Mouse (Mus musculus): ENCODE measurements around the gene 1700028J19Rik. TPM values are rescaled to one million over a fixed set of nuclear protein-coding genes. Genes with fewer than 3 reads are reported as not detected.

Gene 1700028J19Rik
- total and polyA plus RNA-seq, 3 experiments, result 0.05 to 3.6 (median 0.60) TPM

DNA sequence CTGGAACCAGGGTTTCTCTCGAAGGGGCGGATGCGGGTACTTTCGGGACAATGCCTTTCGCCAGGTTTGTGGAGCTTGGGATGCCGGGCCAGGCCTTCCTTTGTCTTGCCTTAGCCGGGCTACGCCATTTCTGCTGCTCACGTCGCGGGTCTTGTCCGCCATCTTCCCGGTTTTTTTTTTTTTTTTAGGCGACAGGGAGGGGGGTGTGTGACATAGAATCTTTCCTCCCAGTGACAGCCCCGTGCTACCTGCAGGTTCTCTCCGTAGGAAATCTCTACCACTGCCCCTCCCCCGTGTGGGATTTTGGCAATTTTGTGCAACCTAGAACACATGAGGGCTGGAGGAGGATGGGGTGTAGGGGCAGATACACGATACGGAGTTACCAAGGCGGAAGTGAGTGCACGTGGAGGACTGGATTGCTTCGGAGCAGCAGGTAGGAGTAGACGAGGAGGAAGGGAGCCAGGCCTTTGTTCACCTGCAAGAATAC, 532 bp upstream of the 1700028J19Rik start:
- ATAC-seq (ENCODE audit: extremely low read depth, insufficient number of reproducible peaks, low FRiP score, poor library complexity, severe bottlenecking), result no peak
- peak; percentile 66 for DNase-seq (ENCODE audit: low spot score)

DNA sequence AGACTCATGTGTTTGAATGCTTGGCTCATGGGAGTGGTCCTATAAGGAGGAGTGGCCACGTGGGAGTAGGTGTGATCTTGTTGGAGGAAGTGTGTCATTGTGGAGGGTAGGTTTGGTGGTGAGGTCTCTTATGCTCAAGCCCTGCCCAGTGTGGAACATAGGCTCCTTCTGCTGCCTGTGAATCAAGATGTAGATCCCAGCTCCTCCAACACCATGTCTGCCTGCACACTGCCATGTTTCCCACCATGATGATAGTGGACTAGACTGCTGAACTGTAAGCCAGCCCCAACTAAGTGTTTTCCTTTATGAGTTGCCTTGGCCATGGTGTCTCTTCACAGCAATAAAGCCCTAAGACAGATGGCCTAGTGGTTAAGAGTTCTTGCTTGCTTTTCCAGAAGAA, 2.4 kb downstream of the 1700028J19Rik start:
- peaks cover 22% of the 10 kb centered on the region for H3K4me1 ChIP-seq (ENCODE audit: insufficient read depth, low read depth, low read length)

More for the DNA sequence above, 532 bp upstream of the 1700028J19Rik start:
- Histone ChIP-seq H3K36me3 (replicated peaks) (peaks cover 45% of the 10 kb centered on the region), H3K4me3 (ENCODE audit: low read depth, low read length) (peak overlapping the region; percentile 99), H3K9me3 (replicated peaks) (no peaks in the 10 kb centered on the region), H3K27me3 (ENCODE audit: insufficient read depth, low read length) (peaks cover 3% of the 10 kb centered on the region; the same call in 1 of the 2 replicates), H3K4me1 (ENCODE audit: insufficient read depth, low read depth, low read length) (peaks cover 45% of the 10 kb centered on the region)
- TF ChIP-seq TAL1 (conservative IDR thresholded peaks at IDR 0.05; ENCODE audit: low read depth, low read length) (no peak), GATA2 (IDR thresholded peaks at IDR 0.05; ENCODE audit: borderline replicate concordance, low read depth, low read length) (no peak), CTCF (IDR thresholded peaks at IDR 0.05; ENCODE audit: low read depth, low read length) (no peak), POLR2AphosphoS5 (IDR thresholded peaks at IDR 0.05; ENCODE audit: insufficient replicate concordance, low read depth, low read length) (no peak), GATA1 (IDR thresholded peaks at IDR 0.05; ENCODE audit: borderline replicate concordance, low read length) (no peak)

DNA sequence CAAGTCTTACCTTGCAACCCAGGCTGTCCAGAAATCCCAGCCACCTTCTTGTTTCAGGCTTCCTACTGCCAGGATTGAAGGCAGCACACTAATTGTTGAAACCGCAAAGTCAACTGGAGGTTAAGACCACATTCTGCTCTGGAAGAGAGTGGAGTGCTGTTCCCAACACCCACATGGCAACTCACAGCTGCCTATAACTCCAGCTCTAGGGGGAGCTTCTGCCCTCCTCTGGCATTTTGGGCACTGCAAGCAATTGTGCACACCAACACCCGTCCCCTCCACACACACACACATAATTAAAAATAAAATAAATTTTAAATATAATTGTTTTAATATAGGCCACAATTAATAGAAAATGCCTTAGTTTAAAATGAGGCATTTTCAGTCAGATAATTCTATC, 5.3 kb downstream of the 1700028J19Rik start:
- H3K36me3 ChIP-seq (replicated peaks), result peaks cover 5% of the 10 kb centered on the region
- no peak for ATAC-seq (ENCODE audit: extremely low read depth, insufficient number of reproducible peaks, low FRiP score, poor library complexity, severe bottlenecking)
- peaks cover 11% of the 10 kb centered on the region for H3K4me1 ChIP-seq (ENCODE audit: insufficient read depth, low read depth, low read length)
- H3K27me3 ChIP-seq (ENCODE audit: insufficient read depth, low read length), result peaks cover 30% of the 10 kb centered on the region
- no peaks in the 10 kb centered on the region for H3K9me3 ChIP-seq (replicated peaks)
- H3K4me3 ChIP-seq (ENCODE audit: low read depth, low read length), result no peak overlapping the region
- TF ChIP-seq POLR2AphosphoS5 (IDR thresholded peaks at IDR 0.05; ENCODE audit: insufficient replicate concordance, low read depth, low read length), result no peak
- DNase-seq (ENCODE audit: low spot score), result no peak

More for the DNA sequence above, 2.4 kb downstream of the 1700028J19Rik start:
- Histone ChIP-seq H3K9me3 (replicated peaks) (no peaks in the 10 kb centered on the region), H3K36me3 (replicated peaks) (peaks cover 19% of the 10 kb centered on the region), H3K4me3 (ENCODE audit: low read depth, low read length) (no peak overlapping the region), H3K27me3 (ENCODE audit: insufficient read depth, low read length) (peaks cover 15% of the 10 kb centered on the region)
- no peak for TF ChIP-seq GATA1 (IDR thresholded peaks at IDR 0.05; ENCODE audit: borderline replicate concordance, low read length)
- TF ChIP-seq GATA2 (IDR thresholded peaks at IDR 0.05; ENCODE audit: borderline replicate concordance, low read depth, low read length), result no peak
- TF ChIP-seq POLR2AphosphoS5 (IDR thresholded peaks at IDR 0.05; ENCODE audit: insufficient replicate concordance, low read depth, low read length), result no peak
- no peak for TF ChIP-seq TAL1 (conservative IDR thresholded peaks at IDR 0.05; ENCODE audit: low read depth, low read length)
- no peak for TF ChIP-seq CTCF (IDR thresholded peaks at IDR 0.05; ENCODE audit: low read depth, low read length)
- ATAC-seq (ENCODE audit: extremely low read depth, insufficient number of reproducible peaks, low FRiP score, poor library complexity, severe bottlenecking), result no peak
- no peak for DNase-seq (ENCODE audit: low spot score)

DNA sequence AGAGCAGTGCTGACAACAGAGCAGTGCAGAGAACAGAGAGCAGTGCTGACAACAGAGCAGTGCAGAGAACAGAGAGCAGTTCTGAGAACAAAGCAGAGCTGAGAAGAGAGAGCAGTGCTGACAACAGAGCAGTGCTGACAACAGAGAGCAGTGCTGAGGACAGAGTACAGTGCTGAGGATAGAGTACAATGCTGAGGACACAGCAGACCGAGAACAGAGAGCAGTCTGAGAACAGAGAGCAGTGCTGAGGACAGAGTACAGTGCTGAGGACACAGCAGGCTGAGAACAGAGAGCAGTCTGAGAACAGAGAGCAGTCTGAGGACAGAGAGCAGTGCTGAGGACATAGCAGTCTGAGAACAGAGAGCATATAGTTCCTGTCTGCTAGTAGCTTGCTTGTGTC, 5.8 kb downstream of the 1700028J19Rik start:
- ATAC-seq (ENCODE audit: extremely low read depth, insufficient number of reproducible peaks, low FRiP score, poor library complexity, severe bottlenecking) (no peak), DNase-seq (ENCODE audit: low spot score) (no peak)
- Histone ChIP-seq H3K9me3 (replicated peaks) (no peaks in the 10 kb centered on the region), H3K36me3 (replicated peaks) (peaks cover 5% of the 10 kb centered on the region), H3K4me3 (ENCODE audit: low read depth, low read length) (no peak overlapping the region), H3K27me3 (ENCODE audit: insufficient read depth, low read length) (peaks cover 34% of the 10 kb centered on the region), H3K4me1 (ENCODE audit: insufficient read depth, low read depth, low read length) (peaks cover 11% of the 10 kb centered on the region)
- TF ChIP-seq POLR2AphosphoS5 (IDR thresholded peaks at IDR 0.05; ENCODE audit: insufficient replicate concordance, low read depth, low read length) (no peak), CTCF (IDR thresholded peaks at IDR 0.05; ENCODE audit: low read depth, low read length) (no peak), GATA1 (IDR thresholded peaks at IDR 0.05; ENCODE audit: borderline replicate concordance, low read length) (no peak), GATA2 (IDR thresholded peaks at IDR 0.05; ENCODE audit: borderline replicate concordance, low read depth, low read length) (no peak), TAL1 (conservative IDR thresholded peaks at IDR 0.05; ENCODE audit: low read depth, low read length) (no peak)

DNA sequence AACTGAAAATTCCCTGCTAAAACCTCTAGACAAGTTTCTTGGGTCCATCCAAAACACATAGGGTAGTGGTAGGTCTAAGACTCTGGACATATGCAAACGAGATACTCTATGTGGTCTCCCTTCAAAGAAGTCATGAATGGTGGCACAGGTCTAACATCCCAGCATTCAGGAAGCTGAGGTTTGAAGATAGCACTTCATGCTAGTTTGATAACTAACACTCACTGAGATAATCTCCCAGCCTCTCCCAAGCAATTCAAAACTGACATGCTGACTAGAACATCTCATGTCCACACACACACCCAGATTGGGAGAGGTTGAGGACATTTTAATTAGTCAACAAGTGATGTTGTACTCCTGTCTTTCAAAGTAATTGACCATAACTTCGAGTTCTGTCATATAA, 6.6 kb downstream of the 1700028J19Rik start:
- peaks cover 37% of the 10 kb centered on the region for H3K27me3 ChIP-seq (ENCODE audit: insufficient read depth, low read length)
- peaks cover 3% of the 10 kb centered on the region for H3K36me3 ChIP-seq (replicated peaks)
- no peaks in the 10 kb centered on the region for H3K9me3 ChIP-seq (replicated peaks)
- ATAC-seq (ENCODE audit: extremely low read depth, insufficient number of reproducible peaks, low FRiP score, poor library complexity, severe bottlenecking), result no peak
- peaks cover 3% of the 10 kb centered on the region for H3K4me1 ChIP-seq (ENCODE audit: insufficient read depth, low read depth, low read length)
- no peak overlapping the region for H3K4me3 ChIP-seq (ENCODE audit: low read depth, low read length)
- DNase-seq (ENCODE audit: low spot score), result no peak
- no peak for TF ChIP-seq TAL1 (conservative IDR thresholded peaks at IDR 0.05; ENCODE audit: low read depth, low read length)
- TF ChIP-seq GATA1 (IDR thresholded peaks at IDR 0.05; ENCODE audit: borderline replicate concordance, low read length), result no peak
- no peak for TF ChIP-seq POLR2AphosphoS5 (IDR thresholded peaks at IDR 0.05; ENCODE audit: insufficient replicate concordance, low read depth, low read length)
- no peak for TF ChIP-seq CTCF (IDR thresholded peaks at IDR 0.05; ENCODE audit: low read depth, low read length)
- TF ChIP-seq GATA2 (IDR thresholded peaks at IDR 0.05; ENCODE audit: borderline replicate concordance, low read depth, low read length), result no peak

DNA sequence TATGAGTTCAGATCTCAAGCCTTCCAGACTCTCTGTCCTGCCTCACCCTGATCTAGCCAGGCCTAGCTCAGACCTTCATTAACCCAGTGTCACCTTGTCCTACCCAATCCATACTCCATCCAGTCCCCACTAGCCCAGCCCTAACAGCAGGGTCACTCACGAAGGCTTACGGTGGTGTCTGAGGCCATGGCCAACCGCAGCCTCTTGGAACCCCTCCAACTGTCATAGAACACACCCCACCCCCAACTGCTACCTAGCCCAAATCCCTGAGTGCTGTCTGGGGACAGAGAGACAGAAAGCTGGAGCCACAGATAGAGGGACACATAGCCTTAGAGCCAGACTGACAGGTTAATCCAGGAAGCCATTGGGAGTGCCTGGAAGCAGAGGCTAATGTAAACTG, 10.6 kb downstream of the 1700028J19Rik start, which contains the start of gene Gm36864:
Gene Gm36864, plus strand, starts transcription at position 269 of the 400 bp plus-strand sequence.
- Histone ChIP-seq H3K4me1 (ENCODE audit: insufficient read depth, low read depth, low read length) (peaks cover 2% of the 10 kb centered on the region; the same call in 1 of the 2 replicates), H3K36me3 (replicated peaks) (no peaks in the 10 kb centered on the region), H3K4me3 (ENCODE audit: low read depth, low read length) (no peak within 1 kb of the TSS), H3K27me3 (ENCODE audit: insufficient read depth, low read length) (peaks cover 42% of the 10 kb centered on the region), H3K9me3 (replicated peaks) (no peaks in the 10 kb centered on the region)
- DNase-seq (ENCODE audit: low spot score), result no peak
- ATAC-seq (ENCODE audit: extremely low read depth, insufficient number of reproducible peaks, low FRiP score, poor library complexity, severe bottlenecking), result no peak
- no peak for TF ChIP-seq TAL1 (conservative IDR thresholded peaks at IDR 0.05; ENCODE audit: low read depth, low read length)
- TF ChIP-seq POLR2AphosphoS5 (IDR thresholded peaks at IDR 0.05; ENCODE audit: insufficient replicate concordance, low read depth, low read length), result no peak
- no peak for TF ChIP-seq CTCF (IDR thresholded peaks at IDR 0.05; ENCODE audit: low read depth, low read length)
- no peak for TF ChIP-seq GATA2 (IDR thresholded peaks at IDR 0.05; ENCODE audit: borderline replicate concordance, low read depth, low read length)
- TF ChIP-seq GATA1 (IDR thresholded peaks at IDR 0.05; ENCODE audit: borderline replicate concordance, low read length), result no peak
